ENCODE assay signal across 20 mouse cellular contexts in genomic region chr16:86250021-86250420, GRCm38 (mm10).
DNase-seq lines count a peak whose midpoint lies in the region; ATAC-seq and TF ChIP-seq lines count a peak whose summit lies in the region.
"Had no signal": no experiment of that assay in that cellular context is flagged by ENCODE, and none has a peak within 500 bp of the region (broad histone marks: within the 10 kb centered on the region; RNA-seq: fewer than 3 reads in every experiment).

No protein-coding gene starts in this region.

- H3K9me3 ChIP-seq in liver, embryonic 11.5 days (ENCODE audit: control insufficient read depth, low read length) = no peaks in the 10 kb centered on the region
- H3K9me3 ChIP-seq: embryonic facial prominence, embryonic 12.5 days; forebrain, embryonic 15.5 days; limb, embryonic 12.5 days had no signal

- ATAC-seq in liver, embryonic 11.5 days (replicated peaks; ENCODE audit: low FRiP score) = no peak
- ATAC-seq: forebrain, embryonic 15.5 days; hindbrain, embryonic 16.5 days; intestine, embryonic 16.5 days had no signal

- H3K4me2 ChIP-seq in liver, embryonic 11.5 days = no peak overlapping the region
- H3K4me2 ChIP-seq: embryonic facial prominence, embryonic 12.5 days; forebrain, embryonic 15.5 days; limb, embryonic 12.5 days; midbrain, embryonic 11.5 days had no signal

- no peaks in the 10 kb centered on the region for H3K79me2 ChIP-seq in liver, adult 2 months (ENCODE audit: control insufficient read depth, insufficient read depth, low read length)

- no peak overlapping the region for H3K9ac ChIP-seq in liver, adult 2 months (ENCODE audit: low read depth, low read length)
- H3K9ac ChIP-seq in liver, embryonic 11.5 days (ENCODE audit: low read depth, low read length) = no peak overlapping the region
- H3K9ac ChIP-seq: embryonic facial prominence, embryonic 12.5 days; forebrain, embryonic 15.5 days; limb, embryonic 12.5 days; liver, embryonic 14.5 days had no signal

- H3K4me3 ChIP-seq in gastrocnemius, adult 2 months = no peak overlapping the region
- H3K4me3 ChIP-seq in liver, adult 2 months (ENCODE audit: insufficient read depth, low read depth, low read length) = no peak overlapping the region
- H3K4me3 ChIP-seq in liver, embryonic 11.5 days (ENCODE audit: low read depth, low read length) = no peak overlapping the region
- H3K4me3 ChIP-seq: embryonic facial prominence, embryonic 12.5 days; forebrain, embryonic 15.5 days; limb, embryonic 12.5 days had no signal

- peak; percentile 14 for DNase-seq in gastrocnemius, adult 2 months
- no peak for DNase-seq in gastrocnemius, adult 8-10 months (ENCODE audit: low spot score in 2 of 2)
- peak; percentile 5 for DNase-seq in liver, adult 2 months (ENCODE audit: extremely low read depth, low read depth, low spot score)
- no peak for DNase-seq in liver, embryonic 11.5 days (ENCODE audit: low spot score)
- peak; percentile 85 for DNase-seq in adipocyte (ENCODE audit: low spot score)
- peak; percentile 19 for DNase-seq in lung, postnatal 36 days
- no peak for DNase-seq in ovary, postnatal 36 days (ENCODE audit: low spot score)
- DNase-seq: cerebellum, adult 9-10 months; kidney, postnatal 4 days; layer of hippocampus, adult 9-11 months; right cerebral cortex, postnatal 4 days had no signal

- no peak for TF ChIP-seq POLR2A in liver, adult 2 months (IDR thresholded peaks at IDR 0.05; ENCODE audit: extremely low read depth, insufficient read depth, low read length)

- no peaks in the 10 kb centered on the region for H3K4me1 ChIP-seq in liver, adult 2 months (ENCODE audit: control insufficient read depth, insufficient read depth, low read length)
- H3K4me1 ChIP-seq in liver, embryonic 11.5 days (replicated peaks; ENCODE audit: control insufficient read depth, insufficient read depth, low read length) = no peaks in the 10 kb centered on the region
- H3K4me1 ChIP-seq: embryonic facial prominence, embryonic 12.5 days; forebrain, embryonic 15.5 days; limb, embryonic 12.5 days had no signal

- no peaks in the 10 kb centered on the region for H3K36me3 ChIP-seq in liver, adult 2 months (ENCODE audit: control insufficient read depth, insufficient read depth, low read length)
- H3K36me3 ChIP-seq in liver, embryonic 11.5 days (ENCODE audit: control insufficient read depth, insufficient read depth, low read length) = no peaks in the 10 kb centered on the region
- H3K36me3 ChIP-seq: embryonic facial prominence, embryonic 12.5 days; forebrain, embryonic 15.5 days; limb, embryonic 12.5 days had no signal

- TF ChIP-seq CTCF in gastrocnemius, adult 2 months (IDR thresholded peaks at IDR 0.05) = no peak
- no peak for TF ChIP-seq CTCF in liver, adult 2 months (IDR thresholded peaks at IDR 0.05; ENCODE audit: low read depth, low read length)

- no peak overlapping the region for H3K27ac ChIP-seq in gastrocnemius, adult 2 months
- no peak overlapping the region for H3K27ac ChIP-seq in liver, adult 2 months (replicated peaks; ENCODE audit: insufficient read depth, low read depth, low read length)
- no peak overlapping the region for H3K27ac ChIP-seq in liver, embryonic 11.5 days (ENCODE audit: low read depth, low read length)
- H3K27ac ChIP-seq: embryonic facial prominence, embryonic 12.5 days; forebrain, embryonic 15.5 days; limb, embryonic 12.5 days; liver, embryonic 14.5 days; macrophage; stomach, postnatal 0 days had no signal

- intact Hi-C loops in gastrocnemius, adult 2 months (cut with DNase I) = no loop called here

- 71% methylated on average over 6 of the region's 6 CpGs for WGBS in liver, adult 2 months
- 90% methylated on average over 6 of the region's 6 CpGs for WGBS in liver, embryonic 11.5 days

- H3K27me3 ChIP-seq in liver, adult 2 months (ENCODE audit: control insufficient read depth, insufficient read depth, low read length) = no peaks in the 10 kb centered on the region
- H3K27me3 ChIP-seq in liver, embryonic 11.5 days (replicated peaks; ENCODE audit: control insufficient read depth, insufficient read depth, low read length) = no peaks in the 10 kb centered on the region
- H3K27me3 ChIP-seq: embryonic facial prominence, embryonic 12.5 days; forebrain, embryonic 15.5 days; limb, embryonic 12.5 days had no signal

Comparison
In these comparisons a context has a peak if more than half of its experiments do, and no peak if none do; other contexts are left out.
1. DNase-seq: peak in gastrocnemius, adult 2 months (single experiment), liver, adult 2 months (single experiment), adipocyte (single experiment) and lung, postnatal 36 days (single experiment); none in gastrocnemius, adult 8-10 months (0 of 2), liver, embryonic 11.5 days (single experiment) and ovary, postnatal 36 days (single experiment).